Mouse (Mus musculus) heart, adult 18-20 months (tissue): ENCODE measurements around the gene Klri1. TPM values are rescaled to one million over a fixed set of nuclear protein-coding genes. Genes with fewer than 3 reads are reported as not detected.
A peak's percentile ranks its signal among the peaks of the same experiment; 100 is the strongest.
"Not testable (repeated sequence)": the region's sequence is repeated elsewhere in the genome, so short reads cannot be mapped to it uniquely, and the experiment has no call there.

Source experiments
- DNase-seq, 2 experiments: peaks; one replicate each; pipeline ENCODE4 v3.0.0; 2021 to 2022; ENCODE audit warnings: mixed read lengths in 1 of 2
- long read RNA-seq, 2 experiments: library from polyadenylated mRNA; stranded (forward); transcript quantifications; one replicate each; pipeline ENCODE4 v2.0.0; 2021
- microRNA-seq, 2 experiments: library from miRNA; unstranded; fragments of <30 nt; microRNA quantifications; one replicate each; pipeline ENCODE4 v1.2.0; 2022
- total RNA-seq, 2 experiments: library from RNA; stranded (reverse); gene quantifications; 2 replicates each; pipeline ENCODE4 v1.2.3; 2021

The Klri1 gene
- not detected for total RNA-seq
- long read RNA-seq, experiment 1 = 0 reads
- long read RNA-seq, experiment 2 = 0 reads

- DNase-seq = no peak
These were observed at the start of gene Klri1 for GRCm38 (mm10) chr6:129717032-129717431. Gene Klri1 (minus strand): TSS chr6:129717132.

- DNase-seq = no peak
These were observed 30.7 kb upstream of the Klri1 start for GRCm38 (mm10) chr6:129747654-129748032.

- peak in 1 of 2 experiments; percentile 22 for DNase-seq
These were observed 30.2 kb upstream of the Klri1 start for GRCm38 (mm10) chr6:129747016-129747653.

GRCm38 (mm10) chr6:129746151-129746550 is 29.2 kb upstream of the Klri1 start:
- no peak for DNase-seq

- no peak for DNase-seq
These were observed 23.3 kb upstream of the Klri1 start, which contains the start of gene Klri2 for GRCm38 (mm10) chr6:129740069-129740721. Gene Klri2 (minus strand): TSS chr6:129740484.

GRCm38 (mm10) chr6:129736414-129736813 is 19.5 kb upstream of the Klri1 start:
- DNase-seq = no peak

- no peak for DNase-seq
These were observed 10.3 kb upstream of the Klri1 start for GRCm38 (mm10) chr6:129727237-129727636.

- no peak for DNase-seq
These were observed 4.5 kb upstream of the Klri1 start for GRCm38 (mm10) chr6:129721390-129721789.

- no peak for DNase-seq
These were observed 3.6 kb upstream of the Klri1 start for GRCm38 (mm10) chr6:129720487-129720886.

- DNase-seq = peak in 1 of 2 experiments; percentile 2
These were observed 3.4 kb downstream of the Klri1 start for GRCm38 (mm10) chr6:129713566-129713965.

GRCm38 (mm10) chr6:129691436-129691835 is 25.5 kb downstream of the Klri1 start:
- not testable (repeated sequence) for DNase-seq

- DNase-seq = peak in 1 of 2 experiments; percentile 2
These were observed 36.6 kb downstream of the Klri1 start for GRCm38 (mm10) chr6:129680379-129680778.

GRCm38 (mm10) chr6:129678873-129679272 is 38.1 kb downstream of the Klri1 start, which contains the start of gene Klrc1:
Gene Klrc1 (minus strand): TSS chr6:129678973.
- no peak for DNase-seq

- not testable (repeated sequence) for DNase-seq
These were observed 55.6 kb downstream of the Klri1 start for GRCm38 (mm10) chr6:129661301-129661700.

- DNase-seq = not testable (repeated sequence)
These were observed 56.3 kb downstream of the Klri1 start, which contains the start of gene Klrc2 for GRCm38 (mm10) chr6:129660589-129660988. Gene Klrc2 (minus strand): TSS chr6:129660689.

Small RNA genes within 50 kb of the gene (microRNA-seq; reads per million reads assigned to microRNA genes)
- 0 reads per million in 2 experiments for gene Mir680-1

Other genes starting within 250 kb of the Klri1 start
- not detected for gene Olr1, start 210.0 kb downstream of the Klri1 start, total RNA-seq
- gene Tmem52b, start 204.6 kb downstream of the Klri1 start, total RNA-seq = not detected
- gene Gabarapl1, start 184.0 kb downstream of the Klri1 start, total RNA-seq = 100 to 1,000 TPM; 149 to 199 TPM
- under 1 TPM in 1 of 2 experiments, not detected in 1; 0.30 TPM for gene Klre1, start 139.2 kb downstream of the Klri1 start, total RNA-seq
- gene Klrd1, start 125.3 kb downstream of the Klri1 start, total RNA-seq = 1 to 10 TPM in 1 of 2 experiments, not detected in 1; 1.1 TPM
- under 1 TPM; 0.26 to 0.57 TPM for gene Klrk1, start 93.3 kb downstream of the Klri1 start, total RNA-seq
- gene Klrc3, start 73.8 kb downstream of the Klri1 start, total RNA-seq = not detected
- not detected for gene Klrc2, start 56.4 kb downstream of the Klri1 start, total RNA-seq
- under 1 TPM in 1 of 2 experiments, not detected in 1; 0.27 TPM for gene Klrc1, start 38.2 kb downstream of the Klri1 start, total RNA-seq
- gene Klri2, start 23.4 kb upstream of the Klri1 start, total RNA-seq = not detected
- not detected for gene Gm156, start 67.1 kb upstream of the Klri1 start, total RNA-seq
- gene Gm17631, start 145.5 kb upstream of the Klri1 start, total RNA-seq = not detected
- gene Klra17, start 159.5 kb upstream of the Klri1 start, total RNA-seq = not detected
- gene Klra5, start 200.5 kb upstream of the Klri1 start, total RNA-seq = not detected